Mouse (Mus musculus) embryonic facial prominence, embryonic 13.5 days (tissue): ENCODE measurements around the gene Tfam. TPM values are rescaled to one million over a fixed set of nuclear protein-coding genes. Genes with fewer than 3 reads are reported as not detected.

Experiments used
- ATAC-seq: fragments of 200-750 bp; cut with Nextera tagmentation; 2 replicates; pipeline ENCODE4 v1.8.0; 2017; ENCODE audit warnings: low read depth; ENCODE audit not compliant: insufficient number of reproducible peaks, insufficient read depth, low FRiP score, low TSS enrichment
- H3K27ac ChIP-seq: fragments of 300-500 bp; sonication (generic); 2 replicates; pipeline ENCODE4 v1.5.1; 2015; ENCODE audit warnings: moderate library complexity, mild to moderate bottlenecking, inconsistent platforms
- H3K27me3 ChIP-seq: fragments of 300-500 bp; sonication (generic); 2 replicates; pipeline ENCODE4 v1.6.1; 2015; ENCODE audit warnings: mild to moderate bottlenecking, inconsistent platforms
- H3K36me3 ChIP-seq: fragments of 300-500 bp; sonication (generic); 2 replicates; pipeline ENCODE4 v1.6.1; 2015; ENCODE audit warnings: mild to moderate bottlenecking, inconsistent platforms
- H3K4me1 ChIP-seq: fragments of 300-500 bp; sonication (generic); 2 replicates; pipeline ENCODE4 v1.6.1; 2015; ENCODE audit warnings: inconsistent platforms
- H3K4me2 ChIP-seq: fragments of 300-500 bp; sonication (generic); 2 replicates; pipeline ENCODE4 v1.6.1; 2015; ENCODE audit warnings: moderate library complexity, mild to moderate bottlenecking, inconsistent platforms
- H3K4me3 ChIP-seq: fragments of 300-500 bp; sonication (generic); 2 replicates; pipeline ENCODE4 v1.5.1; 2015; ENCODE audit warnings: mild to moderate bottlenecking, inconsistent platforms
- H3K9ac ChIP-seq: fragments of 300-500 bp; sonication (generic); 2 replicates; pipeline ENCODE4 v1.6.1; 2015; ENCODE audit warnings: mild to moderate bottlenecking, inconsistent platforms
- H3K9me3 ChIP-seq: fragments of 300-500 bp; sonication (generic); 2 replicates; pipeline ENCODE4 v1.6.1; 2016; ENCODE audit warnings: inconsistent platforms
- WGBS: fragments of 180-500 bp; shearing (Covaris S2); methylation state at CpG from one replicate; pipeline ENCODE4 v1.1.7; 2015; ENCODE audit warnings: mixed read lengths; 5-methylcytosine and 5-hydroxymethylcytosine counted together
- polyA plus RNA-seq: library from polyadenylated mRNA; unstranded; fragments of >200 nt; fragmentation: Nextera tagmentation; extraction: Ambion mirVana; gene quantifications from 2 replicates; pipeline ENCODE4 v1.2.1, GENCODE M21; 2015

The Tfam gene
- polyA plus RNA-seq, 1 experiment from 2014 or later, result 80.5 TPM

DNA sequence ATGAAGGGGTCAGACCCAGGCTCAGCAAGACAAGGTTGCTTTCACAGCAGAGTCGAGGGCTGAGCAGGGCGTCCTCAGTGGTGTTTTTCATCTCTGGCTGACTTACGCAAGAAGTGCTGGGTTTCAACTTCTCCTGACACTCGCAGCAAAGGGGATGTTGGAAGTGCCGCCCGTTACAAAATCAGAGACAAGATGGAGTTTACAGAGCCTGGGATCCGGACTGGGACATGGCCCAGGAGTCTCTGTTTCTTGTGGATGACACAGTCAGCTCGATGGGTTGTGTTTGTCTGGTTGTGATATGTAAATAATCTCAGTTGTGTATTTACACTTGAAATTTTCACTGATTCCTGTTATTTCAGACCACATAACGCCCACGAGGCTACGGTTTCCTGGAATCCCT, 45.2 kb downstream of the Tfam start:
- Histone ChIP-seq H3K27ac (no peak overlapping the region), H3K4me3 (no peak overlapping the region), H3K9me3 (no peaks in the 10 kb centered on the region), H3K9ac (no peak overlapping the region), H3K27me3 (no peaks in the 10 kb centered on the region), H3K36me3 (no peaks in the 10 kb centered on the region), H3K4me2 (no peak overlapping the region), H3K4me1 (peaks cover 13% of the 10 kb centered on the region; the same call in 1 of the 2 replicates)
- no peak for ATAC-seq
- WGBS, result 66% methylated on average over 11 of the region's 11 CpGs

DNA sequence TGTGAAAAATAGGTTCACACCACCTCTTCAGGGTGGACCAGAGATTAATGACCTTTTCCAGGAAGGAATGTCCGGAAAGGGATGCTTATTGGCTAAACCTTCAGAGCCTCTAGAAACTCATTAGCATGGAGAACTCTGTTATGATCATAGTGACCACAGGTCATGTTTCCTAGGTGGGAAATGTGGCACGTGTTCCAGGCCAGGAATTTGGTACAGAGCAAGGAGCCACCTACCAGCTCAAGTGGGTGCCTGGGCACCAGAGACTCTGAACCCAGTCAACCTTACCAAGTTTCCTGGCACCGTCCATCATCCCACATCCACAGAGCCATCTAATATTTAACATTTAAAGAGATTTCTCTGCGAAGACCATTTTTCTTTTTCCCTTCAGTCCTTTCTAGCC, 49.4 kb downstream of the Tfam start:
- Histone ChIP-seq H3K27ac (no peak overlapping the region), H3K4me1 (peaks cover 15% of the 10 kb centered on the region), H3K9me3 (no peaks in the 10 kb centered on the region), H3K36me3 (no peaks in the 10 kb centered on the region), H3K4me3 (no peak overlapping the region), H3K9ac (no peak overlapping the region), H3K27me3 (no peaks in the 10 kb centered on the region), H3K4me2 (no peak overlapping the region)
- 88% methylated on average over 4 of the region's 4 CpGs for WGBS
- no peak for ATAC-seq

DNA sequence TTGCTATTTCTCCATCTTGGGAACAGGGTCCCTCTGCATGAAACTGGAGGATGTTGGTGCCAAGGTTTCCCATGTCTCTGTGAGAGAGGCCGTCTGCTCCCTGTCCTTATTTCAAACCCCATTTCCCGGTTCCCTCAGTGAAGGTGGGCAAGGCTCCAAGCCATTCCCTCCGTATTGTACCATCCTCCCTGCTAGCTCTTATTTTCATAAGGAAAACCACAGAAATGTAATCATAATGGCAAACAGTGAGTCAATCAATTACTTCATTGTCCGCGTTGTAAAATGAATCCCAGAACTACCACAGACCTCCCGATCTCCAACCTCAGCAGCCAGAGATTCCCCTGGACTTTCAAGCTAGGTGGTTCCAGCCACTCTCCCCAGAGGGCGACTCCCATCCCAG, 53.0 kb downstream of the Tfam start:
- peaks cover 20% of the 10 kb centered on the region for H3K4me1 ChIP-seq
- no peak overlapping the region for H3K9ac ChIP-seq
- ATAC-seq, result no peak
- no peaks in the 10 kb centered on the region for H3K27me3 ChIP-seq
- H3K9me3 ChIP-seq, result no peaks in the 10 kb centered on the region
- H3K27ac ChIP-seq, result no peak overlapping the region
- no peak overlapping the region for H3K4me2 ChIP-seq
- no peak overlapping the region for H3K4me3 ChIP-seq
- WGBS, result 40% methylated on average over 7 of the region's 7 CpGs
- no peaks in the 10 kb centered on the region for H3K36me3 ChIP-seq

DNA sequence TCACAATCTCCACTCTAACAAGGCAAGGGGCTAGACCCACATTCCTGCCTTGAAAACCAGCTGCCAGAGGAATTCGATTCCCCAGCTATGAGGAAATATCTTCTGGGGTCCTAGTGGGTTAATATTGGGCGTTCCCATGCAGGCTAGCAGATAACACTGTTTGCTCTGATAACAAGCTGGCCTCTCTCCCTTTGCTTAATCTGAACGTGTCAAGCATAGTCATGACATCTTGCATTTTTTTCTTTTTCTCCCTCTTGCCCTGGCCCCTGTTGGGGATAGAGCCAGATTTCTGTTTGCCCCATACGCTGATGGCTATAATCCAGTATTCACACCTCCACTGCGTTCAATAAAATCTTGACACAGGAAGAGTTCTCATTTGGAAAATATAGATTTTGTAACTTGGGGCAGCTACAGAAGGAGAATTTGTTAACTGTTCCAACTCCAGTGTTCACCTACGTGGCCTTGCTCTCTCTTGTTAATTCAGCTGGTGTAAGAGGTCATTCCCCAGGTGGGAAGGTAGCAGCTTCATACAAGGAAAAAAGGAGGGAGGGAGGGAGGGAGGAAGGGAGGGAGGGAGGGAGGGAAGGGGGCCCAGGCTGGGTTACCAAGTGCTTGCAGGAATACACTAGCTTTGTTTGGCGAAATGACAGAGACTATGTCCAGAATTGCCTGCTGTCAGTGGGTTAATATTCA, 54.6 kb downstream of the Tfam start:
- no peaks in the 10 kb centered on the region for H3K27me3 ChIP-seq
- 49% methylated on average over 7 of the region's 7 CpGs for WGBS
- ATAC-seq, result no peak
- no peak overlapping the region for H3K27ac ChIP-seq
- no peak overlapping the region for H3K4me3 ChIP-seq
- H3K9ac ChIP-seq, result no peak overlapping the region
- H3K9me3 ChIP-seq, result no peaks in the 10 kb centered on the region
- H3K4me1 ChIP-seq, result peaks cover 20% of the 10 kb centered on the region
- no peak overlapping the region for H3K4me2 ChIP-seq
- H3K36me3 ChIP-seq, result no peaks in the 10 kb centered on the region

DNA sequence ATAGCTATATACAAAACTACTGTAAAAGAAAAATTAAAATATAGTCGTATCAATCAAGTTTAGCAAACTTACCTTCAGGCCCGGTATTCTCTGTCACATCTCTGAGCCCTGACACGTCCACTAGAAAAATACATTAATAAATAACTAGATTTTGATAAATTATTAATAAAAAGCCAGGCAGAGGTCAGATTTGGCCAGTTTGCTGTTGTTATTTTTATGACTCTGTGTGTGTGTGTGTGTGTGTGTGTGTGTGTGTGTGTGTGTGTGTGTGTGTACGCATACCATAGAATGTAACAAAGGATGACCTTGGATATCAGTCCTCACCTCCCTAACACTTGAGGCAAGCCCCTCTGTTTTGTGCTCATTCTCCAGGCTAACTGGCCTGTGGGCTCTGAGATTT, 56.1 kb downstream of the Tfam start:
- Histone ChIP-seq H3K4me1 (peaks cover 20% of the 10 kb centered on the region), H3K4me2 (no peak overlapping the region), H3K4me3 (no peak overlapping the region), H3K9ac (no peak overlapping the region), H3K9me3 (no peaks in the 10 kb centered on the region), H3K36me3 (no peaks in the 10 kb centered on the region), H3K27me3 (no peaks in the 10 kb centered on the region), H3K27ac (no peak overlapping the region)
- ATAC-seq, result no peak
- WGBS, result 91% methylated on average over 4 of the region's 4 CpGs

DNA sequence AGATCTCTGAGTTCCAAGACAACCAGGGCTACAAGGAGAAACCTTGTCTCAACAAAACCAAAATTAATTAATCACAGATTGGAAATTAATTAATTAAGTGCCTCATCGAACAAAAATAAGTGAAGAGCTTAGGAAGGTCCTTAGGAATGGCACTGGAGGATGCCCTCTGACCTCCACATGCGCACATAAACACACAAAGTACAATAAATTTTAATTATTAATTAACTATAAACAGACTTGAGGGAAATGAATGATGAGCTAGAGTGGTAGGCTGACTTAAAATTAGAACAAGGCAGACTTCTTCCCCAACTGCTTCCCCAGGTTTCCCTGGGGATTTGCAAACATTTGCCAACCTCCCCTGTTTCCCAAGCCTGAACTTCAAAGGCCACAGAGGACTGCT, 57.0 kb downstream of the Tfam start:
- Histone ChIP-seq H3K4me3 (no peak overlapping the region), H3K27me3 (no peaks in the 10 kb centered on the region), H3K4me2 (no peak overlapping the region), H3K4me1 (peaks cover 20% of the 10 kb centered on the region), H3K9ac (no peak overlapping the region), H3K27ac (no peak overlapping the region), H3K36me3 (no peaks in the 10 kb centered on the region), H3K9me3 (no peaks in the 10 kb centered on the region)
- no peak for ATAC-seq
- WGBS, result 82% methylated on average over 2 of the region's 2 CpGs

DNA sequence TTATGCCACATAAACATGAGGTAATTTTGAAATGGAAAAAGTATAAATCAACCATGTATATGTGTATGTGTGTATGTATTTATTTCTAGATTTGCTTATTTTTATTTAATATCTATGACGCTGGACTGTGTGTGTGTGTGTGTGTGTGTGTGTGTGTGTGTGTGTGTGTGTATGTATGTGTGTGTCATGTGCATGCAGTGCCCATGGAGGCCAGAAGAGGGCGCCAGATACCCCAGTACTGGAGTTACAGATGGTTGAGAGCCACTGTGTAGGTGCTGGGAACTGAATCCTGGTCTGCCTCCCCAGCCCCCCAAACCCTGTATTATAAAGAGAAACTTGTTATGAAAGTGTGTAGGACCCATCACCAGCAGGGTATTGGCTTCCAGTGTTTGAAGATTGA, 58.0 kb downstream of the Tfam start:
- Histone ChIP-seq H3K9ac (no peak overlapping the region), H3K4me3 (no peak overlapping the region), H3K4me2 (no peak overlapping the region), H3K27me3 (no peaks in the 10 kb centered on the region), H3K27ac (no peak overlapping the region), H3K9me3 (no peaks in the 10 kb centered on the region), H3K36me3 (no peaks in the 10 kb centered on the region), H3K4me1 (peaks cover 12% of the 10 kb centered on the region)
- WGBS, result 62% methylated on average over 2 of the region's 2 CpGs
- ATAC-seq, result no peak

DNA sequence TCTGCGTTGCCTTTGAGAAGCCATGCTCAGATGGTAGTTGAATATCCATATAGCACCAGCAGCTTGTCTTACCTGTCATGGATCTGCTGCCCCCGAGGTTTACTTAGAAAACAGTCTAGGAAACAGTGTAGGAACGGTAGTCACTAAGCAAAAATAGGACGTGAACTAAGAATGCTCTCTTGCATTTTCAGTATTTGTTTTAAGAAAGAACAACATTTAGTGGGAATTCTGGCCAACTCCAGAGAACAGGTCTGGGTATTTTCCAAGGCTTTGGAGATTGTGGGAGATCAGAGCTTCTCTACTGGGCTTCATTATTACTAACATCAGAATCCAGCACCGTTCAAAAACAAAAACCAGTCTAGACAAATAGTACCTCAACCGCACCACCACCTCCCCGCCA, 60.9 kb downstream of the Tfam start:
- Histone ChIP-seq H3K27ac (no peak overlapping the region), H3K27me3 (no peaks in the 10 kb centered on the region), H3K4me3 (no peak overlapping the region), H3K4me2 (no peak overlapping the region), H3K9me3 (no peaks in the 10 kb centered on the region), H3K9ac (no peak overlapping the region), H3K4me1 (no peaks in the 10 kb centered on the region), H3K36me3 (no peaks in the 10 kb centered on the region)
- WGBS, result 86% methylated on average over 7 of the region's 7 CpGs
- ATAC-seq, result no peak

DNA sequence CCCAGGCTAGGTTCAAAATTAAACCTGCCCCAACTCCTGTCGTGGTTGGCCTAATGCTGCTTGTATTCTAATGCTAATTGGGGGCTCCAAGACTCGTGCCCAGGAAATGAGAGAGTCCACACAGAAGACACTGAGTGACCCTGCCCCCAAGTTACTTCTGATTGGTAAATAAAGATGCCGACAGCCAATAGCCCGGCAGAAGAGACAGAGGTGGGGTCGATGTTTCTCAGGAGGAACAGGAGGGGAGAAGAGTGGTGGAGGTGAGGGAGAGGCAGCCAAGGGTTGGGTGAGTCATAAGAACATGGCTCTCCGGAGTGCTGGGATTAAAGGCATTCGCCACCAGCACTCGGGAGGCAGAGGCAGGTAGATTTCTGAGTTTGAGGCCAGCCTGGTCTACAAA, 61.7 kb downstream of the Tfam start:
- ATAC-seq, result no peak

More for the DNA sequence above, 61.7 kb downstream of the Tfam start:
- WGBS, result 75% methylated on average over 8 of the region's 8 CpGs
- Histone ChIP-seq H3K4me2 (no peak overlapping the region), H3K27me3 (no peaks in the 10 kb centered on the region), H3K4me1 (no peaks in the 10 kb centered on the region), H3K4me3 (no peak overlapping the region), H3K27ac (no peak overlapping the region), H3K9me3 (no peaks in the 10 kb centered on the region), H3K36me3 (no peaks in the 10 kb centered on the region), H3K9ac (no peak overlapping the region)

Other genes starting within 250 kb of the Tfam start
- 25.9 and 27.8 TPM in 2 replicates for gene Bicc1, start 78.6 kb downstream of the Tfam start, polyA plus RNA-seq
- gene Ube2d1, start 47.0 kb upstream of the Tfam start, polyA plus RNA-seq, result 73.6 and 80.4 TPM in 2 replicates
- gene Cisd1, start 106.7 kb upstream of the Tfam start, polyA plus RNA-seq, result 99.6 and 104 TPM in 2 replicates
- gene Ipmk, start 109.5 kb upstream of the Tfam start, polyA plus RNA-seq, result 10.3 and 10.9 TPM in 2 replicates